Mouse (Mus musculus) liver, embryonic 13.5 days (tissue): ENCODE measurements at regions not wholly inside any gene's neighbourhood (a gene's known extent, or its start where the extent isn't known, plus 50 kb on each side); places are given as distances from the start of the nearest gene placed in this dataset.

Experiments
- ATAC-seq: fragments of 200-750 bp; cut with Nextera tagmentation; 2 replicates; pipeline ENCODE4 v1.8.0; 2017; ENCODE audit warnings: low read depth, mild to moderate bottlenecking, moderate number of reproducible peaks, moderate library complexity
- DNase-seq: peaks from one replicate; pipeline ENCODE4 v3.0.0; 2022
- H3K27ac ChIP-seq: fragments of 300-500 bp; sonication (generic); 2 replicates; pipeline ENCODE4 v1.5.1; 2015; ENCODE audit warnings: moderate library complexity, mild to moderate bottlenecking, inconsistent platforms
- H3K27me3 ChIP-seq: fragments of 300-500 bp; sonication (generic); 2 replicates; pipeline ENCODE4 v1.6.1; 2015; ENCODE audit warnings: mild to moderate bottlenecking, inconsistent platforms
- H3K36me3 ChIP-seq: fragments of 300-500 bp; sonication (generic); 2 replicates; pipeline ENCODE4 v1.6.1; 2015; ENCODE audit warnings: mild to moderate bottlenecking, inconsistent platforms
- H3K4me1 ChIP-seq: fragments of 300-500 bp; sonication (generic); replicated peaks from 2 replicates; pipeline ENCODE4 v1.6.1; 2015; ENCODE audit warnings: inconsistent platforms
- H3K4me2 ChIP-seq: fragments of 300-500 bp; sonication (generic); 2 replicates; pipeline ENCODE4 v1.6.1; 2015; ENCODE audit warnings: inconsistent platforms, mild to moderate bottlenecking, moderate library complexity
- H3K4me3 ChIP-seq: fragments of 300-500 bp; sonication (generic); replicated peaks from 2 replicates; pipeline ENCODE4 v1.5.1; 2015; ENCODE audit warnings: mild to moderate bottlenecking, inconsistent platforms
- H3K9ac ChIP-seq: fragments of 300-500 bp; sonication (generic); 2 replicates; pipeline ENCODE4 v1.6.1; 2015; ENCODE audit warnings: mild to moderate bottlenecking, inconsistent platforms
- H3K9me3 ChIP-seq: fragments of 300-500 bp; sonication (generic); replicated peaks from 2 replicates; pipeline ENCODE4 v1.6.1; 2016; ENCODE audit warnings: inconsistent platforms
- WGBS: fragments of 180-500 bp; shearing (Covaris S2); methylation state at CpG from one replicate; pipeline ENCODE4 v1.1.7; 2015; ENCODE audit not compliant: insufficient replicate concordance; 5-methylcytosine and 5-hydroxymethylcytosine counted together

- no peaks in the 10 kb centered on the region for H3K27me3 ChIP-seq
- H3K4me3 ChIP-seq = no peak overlapping the region
- no peaks in the 10 kb centered on the region for H3K4me1 ChIP-seq
- ATAC-seq (no peak), DNase-seq (no peak)
- H3K9me3 ChIP-seq = no peaks in the 10 kb centered on the region
- WGBS = 64% methylated on average over 16 of the region's 16 CpGs
- H3K27ac ChIP-seq = no peak overlapping the region
- H3K9ac ChIP-seq = no peak overlapping the region
- H3K4me2 ChIP-seq = no peak overlapping the region
- no peaks in the 10 kb centered on the region for H3K36me3 ChIP-seq
Measured at GRCm38 (mm10) chr13:51016956-51017703, 83.5 kb upstream of the Spin1 start.

GRCm38 (mm10) chr13:51017727-51018321 is 82.9 kb upstream of the Spin1 start:
- no peak overlapping the region for H3K27ac ChIP-seq
- no peak for ATAC-seq
- H3K4me3 ChIP-seq = no peak overlapping the region
- H3K9me3 ChIP-seq = no peaks in the 10 kb centered on the region
- no peaks in the 10 kb centered on the region for H3K4me1 ChIP-seq
- no peak overlapping the region for H3K9ac ChIP-seq
- no peak for DNase-seq
- no peaks in the 10 kb centered on the region for H3K36me3 ChIP-seq
- H3K27me3 ChIP-seq = no peaks in the 10 kb centered on the region
- no peak overlapping the region for H3K4me2 ChIP-seq
- 39% methylated on average over 10 of the region's 10 CpGs for WGBS

GRCm38 (mm10) chr13:51018366-51018765 is 82.3 kb upstream of the Spin1 start:
- DNase-seq (no peak), ATAC-seq (no peak)
- Histone ChIP-seq H3K4me3 (no peak overlapping the region), H3K36me3 (no peaks in the 10 kb centered on the region), H3K4me1 (no peaks in the 10 kb centered on the region), H3K9ac (no peak overlapping the region), H3K27me3 (no peaks in the 10 kb centered on the region), H3K9me3 (no peaks in the 10 kb centered on the region), H3K4me2 (no peak overlapping the region), H3K27ac (no peak overlapping the region)
- 69% methylated on average over 10 of the region's 10 CpGs for WGBS

GRCm38 (mm10) chr13:51022401-51023250 is 78.1 kb upstream of the Spin1 start:
- no peak for ATAC-seq
- Histone ChIP-seq H3K4me2 (no peak overlapping the region), H3K36me3 (no peaks in the 10 kb centered on the region), H3K4me1 (no peaks in the 10 kb centered on the region), H3K4me3 (no peak overlapping the region), H3K27ac (no peak overlapping the region), H3K9me3 (no peaks in the 10 kb centered on the region), H3K27me3 (no peaks in the 10 kb centered on the region), H3K9ac (no peak overlapping the region)
- 42% methylated on average over 13 of the region's 13 CpGs for WGBS
- DNase-seq = no peak

GRCm38 (mm10) chr13:51023271-51023670 is 77.4 kb upstream of the Spin1 start:
- Histone ChIP-seq H3K27me3 (no peaks in the 10 kb centered on the region), H3K36me3 (no peaks in the 10 kb centered on the region), H3K27ac (no peak overlapping the region), H3K9ac (no peak overlapping the region), H3K9me3 (no peaks in the 10 kb centered on the region), H3K4me2 (no peak overlapping the region), H3K4me3 (no peak overlapping the region), H3K4me1 (no peaks in the 10 kb centered on the region)
- no peak for DNase-seq
- 69% methylated on average over 11 of the region's 11 CpGs for WGBS
- ATAC-seq = no peak

GRCm38 (mm10) chr13:51026311-51026918 is 74.3 kb upstream of the Spin1 start:
- WGBS = 46% methylated on average over 6 of the region's 6 CpGs
- H3K4me3 ChIP-seq = no peak overlapping the region

GRCm38 (mm10) chr13:51037850-51038450 is 62.7 kb upstream of the Spin1 start:
- 75% methylated on average over 13 of the region's 13 CpGs for WGBS

More at GRCm38 (mm10) chr13:51026311-51026918, 74.3 kb upstream of the Spin1 start:
- no peaks in the 10 kb centered on the region for H3K36me3 ChIP-seq
- no peak overlapping the region for H3K9ac ChIP-seq
- H3K27me3 ChIP-seq = no peaks in the 10 kb centered on the region
- ATAC-seq (no peak), DNase-seq (no peak)
- no peaks in the 10 kb centered on the region; the same call in 1 of the 2 replicates for H3K9me3 ChIP-seq
- no peaks in the 10 kb centered on the region for H3K4me1 ChIP-seq
- no peak overlapping the region for H3K27ac ChIP-seq
- H3K4me2 ChIP-seq = no peak overlapping the region

GRCm38 (mm10) chr13:51038955-51039354 is 61.7 kb upstream of the Spin1 start:
- H3K36me3 ChIP-seq = no peaks in the 10 kb centered on the region
- H3K4me2 ChIP-seq = no peak overlapping the region
- no peak overlapping the region for H3K9ac ChIP-seq
- 70% methylated on average over 4 of the region's 4 CpGs for WGBS
- DNase-seq (no peak), ATAC-seq (no peak)
- no peak overlapping the region for H3K27ac ChIP-seq
- no peaks in the 10 kb centered on the region for H3K4me1 ChIP-seq
- no peak overlapping the region for H3K4me3 ChIP-seq
- H3K9me3 ChIP-seq = peaks cover 11% of the 10 kb centered on the region
- H3K27me3 ChIP-seq = no peaks in the 10 kb centered on the region

More at GRCm38 (mm10) chr13:51037850-51038450, 62.7 kb upstream of the Spin1 start:
- ATAC-seq (no peak), DNase-seq (no peak)
- H3K9me3 ChIP-seq = peaks cover 2% of the 10 kb centered on the region; the same call in 1 of the 2 replicates
- H3K27me3 ChIP-seq = no peaks in the 10 kb centered on the region
- no peak overlapping the region for H3K4me3 ChIP-seq
- H3K27ac ChIP-seq = no peak overlapping the region
- no peak overlapping the region for H3K9ac ChIP-seq
- H3K4me1 ChIP-seq = no peaks in the 10 kb centered on the region
- H3K4me2 ChIP-seq = no peak overlapping the region
- H3K36me3 ChIP-seq = no peaks in the 10 kb centered on the region

GRCm38 (mm10) chr13:51041121-51041520 is 59.6 kb upstream of the Spin1 start:
- H3K9ac ChIP-seq = no peak overlapping the region
- no peaks in the 10 kb centered on the region for H3K36me3 ChIP-seq
- no peak for ATAC-seq
- no peak for DNase-seq
- H3K27me3 ChIP-seq = no peaks in the 10 kb centered on the region
- 49% methylated on average over 2 of the region's 2 CpGs for WGBS
- no peak overlapping the region for H3K4me3 ChIP-seq
- no peaks in the 10 kb centered on the region for H3K4me1 ChIP-seq
- H3K4me2 ChIP-seq = no peak overlapping the region
- H3K9me3 ChIP-seq = peaks cover 16% of the 10 kb centered on the region
- no peak overlapping the region for H3K27ac ChIP-seq

- no peak overlapping the region for H3K9ac ChIP-seq
- 67% methylated on average over 9 of the region's 9 CpGs for WGBS
- no peak for ATAC-seq
Measured at GRCm38 (mm10) chr13:51042881-51043402, 57.7 kb upstream of the Spin1 start.

More at GRCm38 (mm10) chr13:51042881-51043402, 57.7 kb upstream of the Spin1 start:
- no peak for DNase-seq
- Histone ChIP-seq H3K36me3 (no peaks in the 10 kb centered on the region), H3K4me1 (no peaks in the 10 kb centered on the region), H3K4me3 (no peak overlapping the region), H3K27me3 (no peaks in the 10 kb centered on the region), H3K9me3 (peaks cover 14% of the 10 kb centered on the region), H3K4me2 (no peak overlapping the region), H3K27ac (no peak overlapping the region)
